Mouse (Mus musculus): ENCODE data around the gene Tmem25.
"Not testable (repeated sequence)": the region's sequence is repeated elsewhere in the genome, so short reads cannot be mapped to it uniquely, and the experiment has no call there.

The Tmem25 gene

DNA sequence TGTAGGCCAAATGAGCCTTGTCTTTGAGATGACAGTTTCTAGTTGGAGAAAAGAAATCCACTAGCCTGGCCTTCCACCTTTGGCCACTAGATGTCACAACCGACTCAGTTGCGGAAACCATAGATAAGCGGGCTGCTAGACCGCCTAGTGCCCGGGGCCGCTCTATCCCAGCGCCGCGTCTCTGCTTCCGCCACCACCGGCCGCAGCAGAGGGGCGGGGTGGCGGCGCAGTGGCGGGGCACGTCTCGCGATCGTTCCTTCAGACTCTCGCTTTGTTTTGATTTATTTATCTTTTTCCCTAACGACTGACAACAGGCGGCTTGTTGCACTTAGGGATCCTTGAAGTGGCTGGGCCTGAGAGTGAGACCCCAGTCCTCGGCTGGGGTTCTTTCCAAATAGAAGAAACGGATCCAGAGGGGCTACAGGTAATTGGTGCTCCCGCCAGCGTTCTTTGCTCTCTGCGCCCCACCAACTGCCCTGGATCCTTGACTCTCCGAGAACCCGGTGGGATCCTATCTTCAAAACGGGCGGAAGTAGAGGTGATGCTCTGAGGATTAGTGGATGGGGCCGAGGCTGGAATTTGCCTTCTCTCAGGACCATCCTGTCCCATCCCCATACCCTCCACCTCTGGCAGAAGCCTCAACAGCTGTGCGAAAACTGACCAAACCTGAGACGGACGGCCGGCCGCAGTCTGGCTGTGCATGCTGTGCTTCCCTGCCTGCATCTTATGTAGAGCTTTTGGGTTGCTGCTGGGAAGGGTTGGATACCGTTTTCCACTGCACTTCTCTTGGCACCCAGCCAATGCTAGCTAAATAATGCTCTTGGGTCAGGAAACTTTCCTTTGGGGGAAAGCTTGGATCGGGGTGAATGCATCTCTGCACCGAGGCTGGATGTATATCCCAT, 26.1 kb downstream of the Tmem25 start:
- peak; percentile 92 for DNase-seq (ENCODE audit: low read depth, low spot score)

DNA sequence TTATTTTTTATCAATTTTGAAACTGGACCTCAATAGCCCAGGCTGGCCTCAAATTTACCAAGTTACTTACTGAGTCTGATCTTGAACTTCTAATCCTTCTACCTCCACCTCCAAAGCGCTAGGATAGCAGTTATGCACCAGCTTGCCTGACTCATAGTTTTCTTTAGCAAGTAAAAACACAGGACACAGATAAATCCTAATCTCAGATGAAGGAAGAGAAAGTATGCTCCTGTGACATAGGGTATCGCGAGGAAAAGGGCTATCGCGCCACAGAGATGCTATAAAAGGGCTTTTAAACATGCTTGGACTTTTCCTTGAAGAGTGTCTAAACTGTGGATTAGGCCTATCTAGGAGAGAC, 26.7 kb downstream of the Tmem25 start:
- DNase-seq (ENCODE audit: low read depth, low spot score) = no peak

DNA sequence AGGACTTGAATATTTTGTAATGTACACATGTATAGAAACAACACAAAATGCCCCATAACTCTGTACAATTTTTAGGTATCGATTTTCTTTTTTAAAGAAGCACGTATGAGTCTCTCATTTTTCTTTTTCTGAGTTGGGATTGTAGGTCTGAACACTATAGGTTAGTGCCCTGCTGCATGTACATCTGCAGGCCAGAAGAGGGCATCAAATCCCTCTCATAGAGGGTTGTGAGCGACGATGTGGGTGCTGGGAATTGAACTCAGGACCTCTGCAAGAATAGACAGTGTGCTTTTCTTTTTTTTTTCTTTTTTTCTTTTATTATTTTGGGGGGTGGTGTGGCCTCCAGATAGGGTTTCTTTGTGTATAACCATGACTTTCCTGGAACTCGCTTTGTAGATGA, 27.7 kb downstream of the Tmem25 start:
- no peak for DNase-seq (ENCODE audit: low read depth, low spot score)

DNA sequence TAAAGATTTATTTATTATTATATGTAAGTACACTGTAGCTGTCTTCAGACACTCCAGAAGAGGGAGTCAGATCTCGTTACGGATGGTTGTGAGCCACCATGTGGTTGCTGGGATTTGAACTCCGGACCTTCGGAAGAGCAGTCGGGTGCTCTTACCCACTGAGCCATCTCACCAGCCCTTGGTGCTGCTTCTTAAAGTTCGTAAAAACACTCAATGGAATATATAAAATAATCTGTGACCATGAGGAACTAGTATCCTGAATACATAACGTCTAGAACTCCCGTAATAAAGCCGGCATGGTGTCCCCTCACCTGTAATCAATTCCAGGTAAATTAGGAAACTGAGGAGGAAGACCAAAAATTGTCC, 31.1 kb downstream of the Tmem25 start:
- not testable (repeated sequence) for DNase-seq (ENCODE audit: low read depth, low spot score)

DNA sequence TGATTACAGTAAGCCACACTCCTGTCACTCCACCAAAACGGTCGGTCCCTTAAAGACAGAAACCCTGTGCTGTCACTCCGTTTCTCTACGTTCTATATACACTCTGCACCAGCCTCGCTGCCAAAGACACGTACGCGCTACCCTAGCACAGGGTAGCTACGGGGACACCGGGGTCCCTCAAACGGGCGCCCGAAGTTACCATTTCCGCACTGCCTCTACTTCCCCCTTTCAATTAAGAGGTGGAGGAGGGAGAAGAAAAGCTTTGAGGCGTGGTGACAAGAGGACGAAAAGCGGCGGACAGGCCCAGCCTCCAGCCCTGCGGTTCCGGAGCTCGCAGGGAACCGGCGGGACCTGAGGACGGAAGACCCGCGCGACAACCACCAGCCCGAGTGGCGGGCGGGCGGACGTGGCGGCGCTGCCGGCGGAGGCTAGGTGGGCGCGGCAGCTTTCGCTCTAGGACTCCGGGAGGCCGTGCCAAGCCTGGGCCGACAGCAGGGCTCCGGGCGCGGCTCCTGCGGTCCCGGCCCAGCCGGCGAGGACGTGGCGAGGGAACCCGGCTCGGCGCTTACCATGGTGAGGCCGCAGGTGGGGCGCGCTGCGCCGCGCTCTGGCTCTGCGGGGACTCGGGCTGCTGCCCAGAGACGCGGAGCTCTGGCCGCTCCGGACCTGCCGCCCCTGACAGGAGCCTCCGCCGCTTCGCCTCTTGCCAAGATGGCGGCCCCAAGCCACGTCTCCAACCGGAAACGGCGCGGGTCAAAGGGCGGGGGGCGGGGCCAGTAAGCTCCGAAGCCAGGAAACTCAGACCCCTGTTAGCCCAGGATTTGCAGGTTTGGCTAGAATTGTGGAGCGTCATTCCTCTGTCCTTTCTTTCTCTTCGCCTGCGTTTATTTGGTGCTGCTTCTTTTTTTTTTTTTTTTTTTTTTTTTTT, 31.7 kb downstream of the Tmem25 start, which contains the start of the genes Arcn1 and Ift46:
TSS of gene Arcn1 (minus strand) at position 745 of the 928 bp plus-strand sequence.
TSS of gene Ift46 (plus strand) at position 808 of the 928 bp plus-strand sequence.
- DNase-seq (ENCODE audit: low read depth, low spot score) = peak; percentile 82

DNA sequence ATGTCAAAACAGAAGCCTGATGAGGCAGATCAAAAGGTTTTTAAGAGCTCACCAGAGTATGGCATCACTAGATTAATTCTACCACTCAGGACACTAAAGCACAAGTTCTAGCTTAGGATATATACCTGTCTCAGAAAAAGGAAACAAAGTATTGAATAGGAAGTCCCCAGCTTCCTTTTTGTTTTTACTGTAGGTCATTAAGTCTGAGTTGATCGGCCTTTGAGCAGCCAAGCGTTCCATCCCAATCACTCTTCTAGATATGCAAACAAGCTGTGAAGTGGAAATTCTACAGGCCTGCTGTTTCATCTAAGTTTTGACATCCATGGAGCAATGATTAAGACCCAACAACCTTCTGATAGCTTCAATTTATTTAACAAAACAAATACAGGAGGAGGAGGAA, 38.2 kb downstream of the Tmem25 start:
- no peak for DNase-seq (ENCODE audit: low read depth, low spot score)

DNA sequence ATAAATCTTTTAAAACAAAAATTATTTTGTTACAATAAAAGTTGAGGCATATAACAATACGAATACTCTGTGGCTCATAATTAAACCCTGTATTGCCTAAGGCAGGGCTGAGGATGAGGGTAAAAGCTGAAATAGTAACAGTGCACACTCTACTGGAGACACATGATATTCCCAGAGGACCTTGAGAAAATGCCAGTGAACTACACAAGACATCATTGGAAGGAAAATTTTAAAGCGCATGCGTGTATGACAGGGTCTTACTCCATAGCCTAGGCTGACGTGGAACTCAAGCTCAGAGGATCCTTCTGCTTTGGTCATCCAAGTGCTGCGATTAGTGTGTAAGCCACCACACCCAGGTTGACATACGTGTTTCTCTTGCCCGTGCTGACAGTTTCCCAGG, 50.6 kb downstream of the Tmem25 start:
- DNase-seq (ENCODE audit: low read depth, low spot score) = no peak

DNA sequence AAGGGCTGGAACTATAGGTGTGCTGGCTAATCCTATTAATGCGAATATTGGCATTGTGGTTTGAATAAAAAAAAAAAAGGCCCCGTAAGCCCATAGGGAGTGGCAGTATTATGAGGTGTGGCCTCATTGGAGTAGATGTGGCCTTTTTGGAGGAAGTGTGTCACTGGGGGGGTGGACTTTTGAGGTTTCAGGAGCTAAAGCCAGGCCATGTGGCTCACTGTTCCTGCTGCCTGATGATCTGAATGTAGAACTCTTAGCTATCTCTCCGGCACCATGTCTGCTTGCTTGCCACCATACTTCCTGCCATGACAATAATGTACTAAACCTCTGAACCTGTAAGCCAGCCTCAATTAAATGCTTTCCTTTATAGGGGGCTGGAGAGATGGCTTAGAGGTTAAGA, 51.8 kb downstream of the Tmem25 start:
- no peak for DNase-seq (ENCODE audit: low read depth, low spot score)

DNA sequence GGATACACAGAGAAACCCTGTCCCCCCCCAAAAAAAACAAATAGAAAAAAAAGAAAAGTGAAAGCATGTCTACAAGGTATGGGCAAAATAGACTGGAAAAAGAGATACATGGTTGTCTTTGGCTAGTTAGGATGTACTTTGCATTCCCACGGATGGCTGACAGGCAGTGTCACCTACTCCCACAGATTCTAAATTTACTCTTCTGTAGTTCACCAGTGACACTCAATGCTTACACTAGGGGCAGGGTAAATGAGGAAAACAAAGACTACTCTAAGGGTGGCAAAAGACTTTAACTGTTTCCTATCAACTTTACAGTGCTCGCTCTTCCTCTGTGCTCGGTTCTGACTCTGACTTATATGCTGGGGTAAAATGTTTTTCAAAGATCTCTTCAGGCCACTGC, 52.4 kb downstream of the Tmem25 start:
- DNase-seq (ENCODE audit: low read depth, low spot score) = no peak

DNA sequence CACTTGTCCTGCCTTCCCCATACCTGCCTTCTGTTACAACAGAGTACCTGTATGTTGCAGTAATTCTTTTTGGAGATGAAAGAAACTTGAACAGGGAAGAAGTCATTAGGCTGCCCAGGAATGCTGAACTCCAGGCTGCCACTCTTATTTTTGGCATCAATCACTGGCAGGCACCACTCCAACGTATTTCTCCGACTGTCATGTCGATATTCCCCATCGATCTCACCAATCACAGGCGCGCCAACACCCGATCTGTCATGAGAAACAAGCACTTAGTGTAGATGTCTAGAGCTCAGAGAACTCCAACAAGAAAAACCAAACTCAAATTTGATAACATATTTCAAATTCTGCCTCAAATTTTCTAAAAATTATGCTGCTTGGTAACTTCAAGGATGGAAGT, 53.7 kb downstream of the Tmem25 start:
- no peak for DNase-seq (ENCODE audit: low read depth, low spot score)
